Mouse (Mus musculus) CH12.LX (cell line): ENCODE results near the gene Adcy7. TPM values are rescaled to one million over a fixed set of nuclear protein-coding genes. Genes with fewer than 3 reads are reported as not detected.

ENCODE experiments used
- DNase-seq: peaks from one replicate; pipeline ENCODE4 v3.0.0-alpha.2; 2013; ENCODE audit errors: extremely low read depth
- H3K27ac ChIP-seq: 2 replicates; pipeline ENCODE4 v1.5.1; 2012; ENCODE audit warnings: low read depth, mild to moderate bottlenecking, control low read depth, moderate library complexity; ENCODE audit not compliant: insufficient read depth
- H3K27me3 ChIP-seq: replicated peaks from 2 replicates; pipeline ENCODE3; 2012; ENCODE audit warnings: inconsistent platforms
- H3K36me3 ChIP-seq, 2 experiments: replicated peaks in 1 of 2; 2 replicates each; pipeline versions ENCODE3 to v1.6.1; 2012; ENCODE audit warnings: inconsistent platforms in 1 of 2, low read length in 1 of 2, mild to moderate bottlenecking in 1 of 2, mixed read lengths in 1 of 2, moderate library complexity in 1 of 2; ENCODE audit not compliant: control insufficient read depth in 1 of 2, insufficient read depth in 1 of 2
- H3K4me1 ChIP-seq, 2 experiments: 2 replicates each; pipeline ENCODE4 v1.6.1; 2012; ENCODE audit warnings: inconsistent platforms in 1 of 2, moderate library complexity in 1 of 2; ENCODE audit not compliant: insufficient read depth in 2 of 2, control insufficient read depth in 1 of 2
- H3K4me2 ChIP-seq: 2 replicates; pipeline ENCODE4 v1.6.1; 2012; ENCODE audit warnings: low read depth, mild to moderate bottlenecking, control low read depth; ENCODE audit not compliant: poor library complexity, insufficient read depth, severe bottlenecking
- H3K4me3 ChIP-seq, 3 experiments: fragments of 150-350 bp in 1 of 3; sonication (generic) in 1 of 3; replicated peaks in 1 of 3; 2 replicates each; pipeline versions ENCODE3 to v1.5.1; 2011 to 2012; ENCODE audit warnings: low read depth in 2 of 3, low read length in 2 of 3, mild to moderate bottlenecking in 2 of 3, moderate library complexity in 2 of 3, control low read depth in 1 of 3, improper control_type of control experiment in 1 of 3, inconsistent platforms in 1 of 3, mixed read lengths in 1 of 3; ENCODE audit not compliant: poor library complexity in 1 of 3
- H3K79me2 ChIP-seq: replicated peaks from 2 replicates; pipeline ENCODE4 v1.6.1; 2012; ENCODE audit warnings: mild to moderate bottlenecking, moderate library complexity; ENCODE audit not compliant: control insufficient read depth, poor library complexity, insufficient read depth, severe bottlenecking; ENCODE audit errors: extremely low read depth
- H3K9ac ChIP-seq: 2 replicates; pipeline ENCODE4 v1.6.1; 2012; ENCODE audit warnings: low read depth, mild to moderate bottlenecking, control low read depth, moderate library complexity; ENCODE audit not compliant: insufficient read depth
- H3K9me3 ChIP-seq: replicated peaks from 2 replicates; pipeline ENCODE3; 2012; ENCODE audit warnings: low read length, inconsistent platforms, mixed read lengths
- BHLHE40 ChIP-seq: IDR thresholded peaks from 2 replicates; pipeline ENCODE4 v1.6.1; 2011; ENCODE audit warnings: mild to moderate bottlenecking, low read depth, low read length, improper control_type of control experiment
- CHD1 ChIP-seq: IDR thresholded peaks from 2 replicates; pipeline ENCODE4 v1.6.1; 2012; ENCODE audit warnings: low read depth, low read length, improper control_type of control experiment, inconsistent platforms
- ELF1 ChIP-seq: IDR thresholded peaks from 2 replicates; pipeline ENCODE4 v1.6.1; 2014; ENCODE audit warnings: low read depth, mild to moderate bottlenecking, inconsistent platforms, low read length, improper control_type of control experiment
- ETS1 ChIP-seq: conservative IDR thresholded peaks from 2 replicates; pipeline ENCODE4 v1.6.1; 2012; ENCODE audit warnings: low read depth, mild to moderate bottlenecking, inconsistent platforms, low read length, improper control_type of control experiment, moderate library complexity
- GABPA ChIP-seq: IDR thresholded peaks from 2 replicates; pipeline ENCODE4 v1.6.1; 2012; ENCODE audit warnings: low read depth, low read length, improper control_type of control experiment, inconsistent platforms; ENCODE audit not compliant: insufficient replicate concordance
- HCFC1 ChIP-seq: IDR thresholded peaks from 2 replicates; pipeline ENCODE4 v1.6.1; 2012; ENCODE audit warnings: low read depth, mild to moderate bottlenecking, inconsistent platforms, low read length, improper control_type of control experiment
- JUN ChIP-seq: IDR thresholded peaks from 2 replicates; pipeline ENCODE4 v1.6.1; 2011; ENCODE audit warnings: low read depth, mild to moderate bottlenecking, low read length, improper control_type of control experiment, moderate library complexity; ENCODE audit not compliant: insufficient read depth
- MAX ChIP-seq: IDR thresholded peaks from 2 replicates; pipeline ENCODE4 v1.6.1; 2011; ENCODE audit warnings: low read length, improper control_type of control experiment
- MXI1 ChIP-seq: IDR thresholded peaks from 2 replicates; pipeline ENCODE4 v1.6.1; 2011; ENCODE audit warnings: mild to moderate bottlenecking, low read depth, low read length, improper control_type of control experiment
- MYC ChIP-seq: IDR thresholded peaks from 2 replicates; pipeline ENCODE4 v1.6.1; 2011; ENCODE audit warnings: low read depth, mild to moderate bottlenecking, improper control_type of control experiment, low read length
- NELFE ChIP-seq: IDR thresholded peaks from 2 replicates; pipeline ENCODE4 v1.6.1; 2011; ENCODE audit warnings: low read depth, low read length, improper control_type of control experiment
- NRF1 ChIP-seq: IDR thresholded peaks from 2 replicates; pipeline ENCODE4 v1.6.1; 2014; ENCODE audit warnings: low read depth, mild to moderate bottlenecking, inconsistent platforms, low read length, improper control_type of control experiment, moderate library complexity
- POLR2AphosphoS2 ChIP-seq: IDR thresholded peaks from 2 replicates; pipeline ENCODE4 v1.6.1; 2011; ENCODE audit warnings: low read depth, low read length, improper control_type of control experiment
- RCOR1 ChIP-seq: conservative IDR thresholded peaks from 2 replicates; pipeline ENCODE4 v1.6.1; 2012; ENCODE audit warnings: low read depth, mild to moderate bottlenecking, inconsistent platforms, low read length, improper control_type of control experiment
- TBP ChIP-seq: conservative IDR thresholded peaks from 2 replicates; pipeline ENCODE4 v1.6.1; 2011; ENCODE audit warnings: low read depth, low read length, improper control_type of control experiment
- UBTF ChIP-seq: IDR thresholded peaks from 2 replicates; pipeline ENCODE4 v1.6.1; 2012; ENCODE audit warnings: low read depth, mild to moderate bottlenecking, inconsistent platforms, low read length, improper control_type of control experiment, moderate library complexity
- ZC3H11A ChIP-seq: IDR thresholded peaks from 2 replicates; pipeline ENCODE4 v1.6.1; 2012; ENCODE audit warnings: low read depth, mild to moderate bottlenecking, inconsistent platforms, low read length, improper control_type of control experiment
- ZKSCAN1 ChIP-seq: IDR thresholded peaks from 2 replicates; pipeline ENCODE4 v1.6.1; 2012; ENCODE audit warnings: low read depth, inconsistent platforms, low read length, improper control_type of control experiment, borderline replicate concordance
- ZMIZ1 ChIP-seq: IDR thresholded peaks from 2 replicates; pipeline ENCODE4 v1.6.1; 2012; ENCODE audit warnings: low read depth, mild to moderate bottlenecking, inconsistent platforms, low read length, improper control_type of control experiment
- ZNF384 ChIP-seq: IDR thresholded peaks from 2 replicates; pipeline ENCODE4 v1.6.1; 2012; ENCODE audit warnings: low read depth, low read length, improper control_type of control experiment, inconsistent platforms
- dilution Hi-C: fragments of 300-500 bp; cut with MboI; formaldehyde crosslinking; loops from 2 replicates; pipeline ENCODE4 v1.14.3; 2020; ENCODE audit warnings: low sequenced_read_pairs; ENCODE audit not compliant: extremely low pct_unique_long_range_greater_than_20kb, extremely low pct_ligation_motif_present
- in situ Hi-C: fragments of 300-500 bp; cut with MboI; formaldehyde crosslinking; loops from 3 replicates; pipeline ENCODE4 v1.14.3; 2019; ENCODE audit warnings: low sequenced_read_pairs, low pct_ligation_motif_present, low pct_unique_long_range_greater_than_20kb, mixed read lengths
- polyA plus RNA-seq: library from polyadenylated mRNA; unstranded; fragments of >175 nt; gene quantifications from 2 replicates; pipeline ENCODE4 v1.2.1, GENCODE M21; 2012; ENCODE audit warnings: low read depth; ENCODE audit not compliant: insufficient read length
- total RNA-seq, 2 experiments: library from RNA; depleted of rRNA; stranded (reverse); fragments of 300-350 nt in 1 of 2; fragments of >200 nt in 1 of 2; gene quantifications; 2 replicates each; pipeline ENCODE4 v1.2.3; 2012 to 2014

Adcy7 gene
- total and polyA plus RNA-seq, 3 experiments, result 25.7 to 28.5 (median 27.0) TPM

DNA sequence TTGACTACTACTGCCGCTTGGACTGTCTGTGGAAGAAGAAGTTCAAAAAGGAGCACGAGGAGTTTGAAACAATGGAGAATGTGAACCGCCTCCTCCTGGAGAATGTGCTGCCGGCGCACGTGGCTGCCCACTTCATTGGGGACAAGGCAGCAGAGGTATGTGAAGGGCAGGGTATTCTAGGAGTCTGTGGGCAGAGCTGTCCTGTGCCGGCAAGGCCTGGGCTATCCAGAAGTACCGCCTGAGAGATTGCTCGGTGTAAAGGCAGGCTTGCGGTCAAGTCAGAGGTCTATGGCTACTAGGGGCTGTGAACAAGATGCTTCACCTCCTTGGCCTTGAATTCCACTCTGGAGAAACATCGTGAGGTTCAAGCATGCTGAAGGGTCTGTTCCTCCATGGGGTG lies 52.6 kb downstream of the Adcy7 start:
- no peak overlapping the region for H3K9ac ChIP-seq
- H3K9me3 ChIP-seq, result no peaks in the 10 kb centered on the region
- no peak for DNase-seq
- no peaks in the 10 kb centered on the region for H3K4me1 ChIP-seq
- peaks cover 91 to 100% of the 10 kb centered on the region in 2 experiments for H3K36me3 ChIP-seq
- no peaks in the 10 kb centered on the region for H3K27me3 ChIP-seq
- in situ Hi-C loops, result no loop called here
- no peak overlapping the region for H3K27ac ChIP-seq
- H3K4me3 ChIP-seq, result no peak overlapping the region
- dilution Hi-C loops, result no loop called here
- no peaks in the 10 kb centered on the region for H3K79me2 ChIP-seq
- H3K4me2 ChIP-seq, result no peak overlapping the region
- TF ChIP-seq MAX, result no peak
- no peak for TF ChIP-seq ETS1
- TF ChIP-seq POLR2AphosphoS2, result no peak

DNA sequence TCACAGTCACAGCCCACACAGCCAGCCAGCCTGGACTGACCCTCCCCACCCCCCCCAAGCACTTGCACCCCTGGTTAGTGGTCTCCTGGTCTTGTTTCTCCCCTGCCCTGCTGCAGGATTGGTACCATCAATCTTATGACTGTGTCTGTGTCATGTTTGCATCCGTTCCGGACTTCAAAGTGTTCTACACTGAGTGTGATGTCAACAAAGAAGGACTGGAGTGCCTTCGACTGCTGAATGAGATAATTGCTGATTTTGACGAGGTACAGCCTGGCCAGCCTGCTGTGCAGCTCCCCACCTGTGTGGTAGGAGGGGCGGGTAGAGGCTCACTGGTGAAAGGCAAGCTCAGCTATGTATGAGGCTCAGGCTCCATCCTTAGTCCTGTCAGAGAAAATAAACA lies 53.0 kb downstream of the Adcy7 start:
- no peaks in the 10 kb centered on the region for H3K9me3 ChIP-seq
- H3K9ac ChIP-seq, result no peak overlapping the region
- no peaks in the 10 kb centered on the region for H3K27me3 ChIP-seq
- no peak for TF ChIP-seq JUN
- TF ChIP-seq ELF1, result no peak
- no peak for TF ChIP-seq ZKSCAN1
- no peak for TF ChIP-seq BHLHE40
- TF ChIP-seq MXI1, result no peak
- no peak for TF ChIP-seq NRF1
- TF ChIP-seq TBP, result no peak
- no peak for TF ChIP-seq UBTF
- TF ChIP-seq GABPA, result no peak
- no peak for TF ChIP-seq ZC3H11A
- no peak for TF ChIP-seq RCOR1
- no peak for TF ChIP-seq CHD1
- TF ChIP-seq ZMIZ1, result no peak
- TF ChIP-seq POLR2AphosphoS2, result no peak
- TF ChIP-seq NELFE, result no peak
- no peak for TF ChIP-seq MYC
- TF ChIP-seq ZNF384, result no peak
- TF ChIP-seq HCFC1, result no peak
- TF ChIP-seq, all 38 proteins: peak for 0
- H3K4me2 ChIP-seq, result no peak overlapping the region
- in situ Hi-C loops, result no loop called here
- no peak for DNase-seq
- no peak overlapping the region for H3K27ac ChIP-seq
- no peaks in the 10 kb centered on the region for H3K79me2 ChIP-seq
- H3K4me1 ChIP-seq, result no peaks in the 10 kb centered on the region
- H3K36me3 ChIP-seq, result peaks cover 90 to 100% of the 10 kb centered on the region in 2 experiments
- no peak overlapping the region for H3K4me3 ChIP-seq
- dilution Hi-C loops, result no loop called here
